Mouse (Mus musculus) stomach, embryonic 14.5 days (tissue): ENCODE data around the gene Galnt18. TPM values are rescaled to one million over a fixed set of nuclear protein-coding genes. Genes with fewer than 3 reads are reported as not detected.

ENCODE experiments used
- ATAC-seq: fragments of 200-750 bp; cut with Nextera tagmentation; 2 replicates; pipeline ENCODE4 v1.8.0; 2017; ENCODE audit warnings: low read depth, moderate TSS enrichment; ENCODE audit not compliant: insufficient number of reproducible peaks, insufficient read depth, low FRiP score
- H3K27ac ChIP-seq: fragments of 300-500 bp; sonication (generic); 2 replicates; pipeline ENCODE4 v1.5.1; 2014; ENCODE audit warnings: mild to moderate bottlenecking, low read length, moderate library complexity, mixed read lengths
- H3K27me3 ChIP-seq: fragments of 300-500 bp; sonication (generic); 2 replicates; pipeline ENCODE4 v1.6.1; 2014; ENCODE audit warnings: low read length, control low read depth, mixed read lengths; ENCODE audit not compliant: control insufficient read depth, insufficient read depth
- H3K36me3 ChIP-seq: fragments of 300-500 bp; sonication (generic); 2 replicates; pipeline ENCODE4 v1.6.1; 2014; ENCODE audit warnings: mild to moderate bottlenecking, control low read depth, low read length, moderate library complexity, mixed read lengths; ENCODE audit not compliant: control insufficient read depth, insufficient read depth
- H3K4me1 ChIP-seq: fragments of 300-500 bp; sonication (generic); 2 replicates; pipeline ENCODE4 v1.6.1; 2014; ENCODE audit warnings: low read length, control low read depth, mixed read lengths; ENCODE audit not compliant: control insufficient read depth, insufficient read depth
- H3K4me2 ChIP-seq: fragments of 300-500 bp; sonication (generic); replicated peaks from 2 replicates; pipeline ENCODE4 v1.6.1; 2014; ENCODE audit warnings: low read depth, low read length, control low read depth
- H3K4me3 ChIP-seq: fragments of 300-500 bp; sonication (generic); 2 replicates; pipeline ENCODE4 v1.5.1; 2014; ENCODE audit warnings: low read depth, low read length, control low read depth
- H3K9ac ChIP-seq: fragments of 300-500 bp; sonication (generic); replicated peaks from 2 replicates; pipeline ENCODE4 v1.6.1; 2014; ENCODE audit warnings: low read depth, mild to moderate bottlenecking, control low read depth, low read length, moderate library complexity, mixed read lengths
- H3K9me3 ChIP-seq: fragments of 300-500 bp; sonication (generic); 2 replicates; pipeline ENCODE4 v1.6.1; 2016; ENCODE audit warnings: low read depth, low read length, control low read depth; ENCODE audit not compliant: control insufficient read depth
- WGBS: fragments of 180-500 bp; shearing (Covaris S2); extraction: QIAGEN DNeasy Blood & Tissue Kit; methylation state at CpG from one replicate; pipeline ENCODE4 v1.1.7; 2014; 5-methylcytosine and 5-hydroxymethylcytosine counted together
- polyA plus RNA-seq: library from polyadenylated mRNA; unstranded; fragments of >200 nt; fragmentation: Nextera tagmentation; extraction: Ambion mirVana; gene quantifications from 2 replicates; pipeline ENCODE4 v1.2.1, GENCODE M21; 2014

Gene Galnt18
- polyA plus RNA-seq, 1 experiment from 2014 or later, result 40.8 TPM

GRCm38 (mm10) chr7:111603186-111603585, 176.6 kb downstream of the Galnt18 start:
- H3K4me1 ChIP-seq, result no peaks in the 10 kb centered on the region
- no peaks in the 10 kb centered on the region for H3K36me3 ChIP-seq
- no peak for ATAC-seq
- H3K9ac ChIP-seq, result no peak overlapping the region
- no peaks in the 10 kb centered on the region for H3K9me3 ChIP-seq
- no peak overlapping the region for H3K27ac ChIP-seq
- no peak overlapping the region for H3K4me2 ChIP-seq
- H3K27me3 ChIP-seq, result no peaks in the 10 kb centered on the region
- H3K4me3 ChIP-seq, result no peak overlapping the region
- WGBS, result 62% methylated on average over 4 of the region's 4 CpGs

- no peak overlapping the region for H3K4me3 ChIP-seq
- no peaks in the 10 kb centered on the region for H3K4me1 ChIP-seq
- no peaks in the 10 kb centered on the region for H3K36me3 ChIP-seq
- ATAC-seq, result no peak
- 82% methylated on average over 4 of the region's 4 CpGs for WGBS
- H3K27me3 ChIP-seq, result no peaks in the 10 kb centered on the region
- no peak overlapping the region for H3K4me2 ChIP-seq
- no peak overlapping the region for H3K9ac ChIP-seq
- no peak overlapping the region for H3K27ac ChIP-seq
- H3K9me3 ChIP-seq, result no peaks in the 10 kb centered on the region
Measured at GRCm38 (mm10) chr7:111601339-111602067, 178.3 kb downstream of the Galnt18 start.

GRCm38 (mm10) chr7:111600756-111601155, 179.0 kb downstream of the Galnt18 start:
- Histone ChIP-seq H3K9ac (no peak overlapping the region), H3K27ac (no peak overlapping the region), H3K36me3 (no peaks in the 10 kb centered on the region), H3K27me3 (no peaks in the 10 kb centered on the region), H3K4me3 (no peak overlapping the region), H3K4me1 (no peaks in the 10 kb centered on the region), H3K9me3 (no peaks in the 10 kb centered on the region), H3K4me2 (no peak overlapping the region)
- ATAC-seq, result no peak
- WGBS, result 63% methylated on average over 6 of the region's 6 CpGs

DNA sequence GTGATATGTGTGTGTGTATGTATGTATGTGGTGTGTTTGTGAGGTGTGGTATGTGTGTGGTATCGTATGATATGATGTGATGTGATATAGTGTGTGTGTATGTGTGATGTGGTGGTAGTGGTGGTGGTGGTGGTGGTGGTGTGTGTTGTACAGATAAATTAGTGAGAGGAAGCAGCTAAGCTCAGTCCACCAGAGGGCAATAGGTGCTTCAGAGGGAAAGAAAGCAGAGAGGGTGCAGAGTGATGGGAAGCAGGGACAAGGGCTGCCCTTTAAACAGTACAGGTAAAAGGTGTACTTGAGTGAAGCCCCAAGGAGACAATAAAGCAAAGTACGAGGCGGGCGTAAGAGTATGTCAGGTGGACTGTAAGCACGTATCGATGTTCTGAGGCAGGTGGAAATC, 186.1 kb downstream of the Galnt18 start:
- no peak overlapping the region for H3K9ac ChIP-seq
- no peak overlapping the region for H3K27ac ChIP-seq
- 0 out of 2 replicates have a peak, but pooled peaks cover 1% of the 10 kb centered on the region for H3K4me1 ChIP-seq
- H3K27me3 ChIP-seq, result no peaks in the 10 kb centered on the region
- no peak for ATAC-seq
- no peaks in the 10 kb centered on the region for H3K9me3 ChIP-seq
- H3K36me3 ChIP-seq, result no peaks in the 10 kb centered on the region
- 77% methylated on average over 6 of the region's 6 CpGs for WGBS
- no peak overlapping the region for H3K4me2 ChIP-seq
- no peak overlapping the region for H3K4me3 ChIP-seq

DNA sequence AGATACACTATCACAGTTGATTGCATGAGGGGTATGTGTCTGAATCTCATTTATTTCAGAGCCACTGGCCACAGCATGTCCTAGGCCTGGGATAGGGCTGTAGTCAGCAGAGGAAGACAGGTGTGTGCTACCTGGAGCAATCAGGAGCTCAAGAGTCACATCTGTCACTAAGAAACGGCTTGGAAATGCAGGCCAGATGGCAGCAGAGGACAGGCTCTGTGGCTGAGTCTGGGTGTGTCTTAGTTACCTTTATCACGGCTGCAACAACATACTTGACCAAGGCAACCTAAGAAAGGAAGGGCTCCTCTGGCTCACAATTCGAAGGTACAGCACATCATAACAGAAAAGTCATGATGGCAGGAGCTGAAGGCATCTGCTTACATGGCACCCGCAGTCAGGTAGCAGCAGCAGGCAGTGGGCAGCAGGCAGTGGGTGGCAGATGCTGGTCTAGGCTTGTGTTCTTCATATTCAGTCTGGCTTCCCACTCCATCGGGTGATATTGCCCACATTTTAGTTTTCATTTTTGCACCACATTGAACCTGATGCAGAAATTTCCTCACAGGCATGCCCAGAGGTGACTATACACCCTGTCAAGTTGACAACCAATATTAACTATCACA, 190.2 kb downstream of the Galnt18 start:
- Histone ChIP-seq H3K36me3 (no peaks in the 10 kb centered on the region), H3K27me3 (no peaks in the 10 kb centered on the region), H3K4me2 (no peak overlapping the region), H3K4me1 (0 out of 2 replicates have a peak, but pooled peaks cover 2% of the 10 kb centered on the region), H3K9me3 (no peaks in the 10 kb centered on the region), H3K9ac (no peak overlapping the region), H3K4me3 (no peak overlapping the region), H3K27ac (no peak overlapping the region)
- ATAC-seq, result no peak
- WGBS, result 72% methylated on average over 5 of the region's 5 CpGs

DNA sequence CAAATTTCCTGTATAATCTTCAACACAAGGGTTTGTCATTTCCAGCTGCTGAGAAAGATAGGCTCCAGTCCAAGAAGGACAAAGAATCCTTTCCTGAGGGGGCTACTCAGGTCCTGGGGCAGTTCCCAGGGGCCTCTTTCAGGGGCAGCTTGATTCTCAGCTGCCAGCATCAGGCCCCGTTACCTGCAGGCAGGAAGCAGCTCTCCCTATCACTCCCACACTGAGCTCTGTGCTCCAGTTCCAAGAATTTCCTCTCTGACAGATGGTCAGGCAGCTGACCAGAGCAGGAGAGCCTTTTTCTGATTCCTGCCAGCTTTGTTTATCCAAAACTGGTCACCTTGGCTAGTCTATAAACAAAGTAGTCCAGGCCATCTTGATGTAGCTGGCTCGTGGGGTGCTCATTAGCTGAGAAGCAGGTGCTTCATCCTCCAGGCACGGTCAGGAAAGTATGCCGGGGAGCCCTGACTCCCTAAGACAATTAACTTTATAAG, 191.4 kb downstream of the Galnt18 start:
- ATAC-seq, result no peak
- H3K27ac ChIP-seq, result no peak overlapping the region
- WGBS, result 46% methylated on average over 4 of the region's 4 CpGs

GRCm38 (mm10) chr7:111580547-111580946, 199.2 kb downstream of the Galnt18 start:
- Histone ChIP-seq H3K27me3 (no peaks in the 10 kb centered on the region), H3K27ac (no peak overlapping the region), H3K4me2 (no peak overlapping the region), H3K4me1 (no peaks in the 10 kb centered on the region), H3K4me3 (no peak overlapping the region), H3K36me3 (no peaks in the 10 kb centered on the region), H3K9ac (no peak overlapping the region), H3K9me3 (no peaks in the 10 kb centered on the region)
- WGBS, result 74% methylated on average over 6 of the region's 6 CpGs
- no peak for ATAC-seq

More for the DNA sequence above, 191.4 kb downstream of the Galnt18 start:
- Histone ChIP-seq H3K9ac (no peak overlapping the region), H3K4me3 (no peak overlapping the region), H3K27me3 (no peaks in the 10 kb centered on the region), H3K36me3 (no peaks in the 10 kb centered on the region), H3K4me1 (0 out of 2 replicates have a peak, but pooled peaks cover 2% of the 10 kb centered on the region), H3K9me3 (no peaks in the 10 kb centered on the region), H3K4me2 (no peak overlapping the region)

DNA sequence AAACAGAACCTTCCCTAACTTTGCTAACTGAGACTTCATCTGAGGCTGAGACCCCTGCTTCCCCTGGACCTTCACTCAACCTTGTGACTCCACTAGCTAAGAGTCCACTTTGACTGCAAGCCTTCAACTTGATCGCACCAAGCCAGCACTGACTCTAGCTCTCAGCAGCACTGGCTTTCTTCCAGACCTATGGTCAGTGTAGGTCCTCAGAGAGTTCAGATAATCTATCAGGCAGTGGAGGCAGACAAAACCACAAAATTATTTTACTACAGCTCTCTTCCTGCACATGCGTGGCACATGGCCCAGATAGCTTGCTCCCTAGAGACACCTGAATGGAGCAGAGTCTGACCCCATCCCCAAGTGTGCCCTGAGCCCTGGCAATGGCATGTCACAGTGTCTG, 204.7 kb downstream of the Galnt18 start:
- Histone ChIP-seq H3K4me1 (no peaks in the 10 kb centered on the region), H3K4me3 (no peak overlapping the region)
- ATAC-seq, result no peak

More for the DNA sequence above, 204.7 kb downstream of the Galnt18 start:
- WGBS, result 80% methylated on average over 2 of the region's 2 CpGs
- Histone ChIP-seq H3K36me3 (no peaks in the 10 kb centered on the region), H3K27ac (no peak overlapping the region), H3K9ac (no peak overlapping the region), H3K27me3 (no peaks in the 10 kb centered on the region), H3K9me3 (no peaks in the 10 kb centered on the region), H3K4me2 (no peak overlapping the region)
